Mouse (Mus musculus) stomach, embryonic 16.5 days (tissue): Measurements from ENCODE around the gene Ciart. TPM values are rescaled to one million over a fixed set of nuclear protein-coding genes. Genes with fewer than 3 reads are reported as not detected.
A peak's percentile ranks its signal among the peaks of the same experiment; 100 is the strongest.
"Not testable (repeated sequence)": the region's sequence is repeated elsewhere in the genome, so short reads cannot be mapped to it uniquely, and the experiment has no call there.

ENCODE experiments used
- ATAC-seq: fragments of 200-750 bp; cut with Nextera tagmentation; 2 replicates; pipeline ENCODE4 v1.8.0; 2017; ENCODE audit warnings: moderate number of reproducible peaks, moderate TSS enrichment; ENCODE audit not compliant: insufficient read depth, low FRiP score
- H3K27ac ChIP-seq: fragments of 300-500 bp; sonication (generic); 2 replicates; pipeline ENCODE4 v1.5.1; 2014; ENCODE audit warnings: low read length
- H3K27me3 ChIP-seq: fragments of 300-500 bp; sonication (generic); 2 replicates; pipeline ENCODE4 v1.6.1; 2014; ENCODE audit warnings: low read length, control low read depth, mixed read lengths; ENCODE audit not compliant: control insufficient read depth, insufficient read depth
- H3K36me3 ChIP-seq: fragments of 300-500 bp; sonication (generic); 2 replicates; pipeline ENCODE4 v1.6.1; 2014; ENCODE audit warnings: low read length; ENCODE audit not compliant: control insufficient read depth, insufficient read depth
- H3K4me1 ChIP-seq: fragments of 300-500 bp; sonication (generic); 2 replicates; pipeline ENCODE4 v1.6.1; 2014; ENCODE audit warnings: low read length, control low read depth, mixed read lengths; ENCODE audit not compliant: control insufficient read depth, insufficient read depth
- H3K4me2 ChIP-seq: fragments of 300-500 bp; sonication (generic); 2 replicates; pipeline ENCODE4 v1.6.1; 2014; ENCODE audit warnings: low read depth, low read length, mixed read lengths
- H3K4me3 ChIP-seq: fragments of 300-500 bp; sonication (generic); replicated peaks from 2 replicates; pipeline ENCODE4 v1.5.1; 2014; ENCODE audit warnings: mild to moderate bottlenecking, low read length
- H3K9ac ChIP-seq: fragments of 300-500 bp; sonication (generic); 2 replicates; pipeline ENCODE4 v1.6.1; 2014; ENCODE audit warnings: low read length
- H3K9me3 ChIP-seq: fragments of 300-500 bp; sonication (generic); replicated peaks from 2 replicates; pipeline ENCODE4 v1.6.1; 2016; ENCODE audit warnings: low read length, control low read depth; ENCODE audit not compliant: control insufficient read depth
- WGBS: fragments of 180-500 bp; shearing (Covaris S2); extraction: QIAGEN DNeasy Blood & Tissue Kit; methylation state at CpG from one replicate; pipeline ENCODE4 v1.1.7; 2014; 5-methylcytosine and 5-hydroxymethylcytosine counted together
- polyA plus RNA-seq: library from polyadenylated mRNA; unstranded; fragments of >200 nt; fragmentation: Nextera tagmentation; extraction: Ambion mirVana; gene quantifications from 2 replicates; pipeline ENCODE4 v1.2.1, GENCODE M21; 2015

Ciart gene
- polyA plus RNA-seq, 1 experiment from 2014 or later: 5.2 TPM

DNA sequence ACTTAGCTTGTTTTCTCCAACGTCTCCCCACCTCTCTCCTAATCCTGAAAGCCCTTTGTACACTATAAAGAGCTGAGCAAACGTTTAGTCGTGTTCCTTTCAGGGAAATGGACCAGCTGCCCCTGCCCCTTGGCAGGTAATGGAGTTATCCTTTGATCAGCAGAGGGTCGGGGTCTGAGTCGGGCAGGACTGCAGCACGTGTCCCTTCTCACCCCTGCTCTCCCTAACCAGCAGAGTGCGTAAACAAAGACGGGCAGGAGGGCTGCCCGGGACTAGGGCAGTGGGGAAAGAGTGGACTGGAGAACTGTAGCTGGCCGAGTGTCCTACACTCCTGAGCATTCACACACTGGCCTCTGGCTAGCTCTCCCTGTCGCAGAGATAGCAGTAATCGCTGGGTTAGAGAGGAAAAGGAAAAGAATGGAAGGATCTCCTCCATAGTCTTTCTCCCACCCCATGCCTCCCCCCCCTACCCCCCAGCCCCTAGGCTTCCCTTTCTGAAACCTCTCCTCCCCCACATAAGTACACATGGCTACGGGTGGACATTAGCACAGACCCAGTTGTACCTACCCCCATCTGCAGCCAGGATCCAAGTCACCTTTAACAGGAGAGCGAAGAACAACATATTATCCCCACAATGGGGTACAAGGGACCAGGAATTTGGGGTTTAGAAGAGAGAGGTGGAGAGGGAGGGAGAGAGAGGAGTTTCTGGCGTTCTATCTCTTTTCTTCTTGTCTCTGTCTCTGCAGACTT, 21.9 kb upstream of the Ciart start:
- Histone ChIP-seq H3K9ac (0 out of 2 replicates have a peak overlapping the region, but pooled peaks have one; percentile 41), H3K27me3 (no peaks in the 10 kb centered on the region), H3K27ac (no peak overlapping the region), H3K9me3 (no peaks in the 10 kb centered on the region), H3K36me3 (no peaks in the 10 kb centered on the region), H3K4me2 (peak overlapping the region; percentile 61), H3K4me3 (no peak overlapping the region; the same call in 1 of the 2 replicates), H3K4me1 (peaks cover 17% of the 10 kb centered on the region)
- 0 out of 2 replicates have a peak, but pooled peaks have one; percentile 23 for ATAC-seq
- WGBS: 6% methylated on average over 15 of the region's 15 CpGs

DNA sequence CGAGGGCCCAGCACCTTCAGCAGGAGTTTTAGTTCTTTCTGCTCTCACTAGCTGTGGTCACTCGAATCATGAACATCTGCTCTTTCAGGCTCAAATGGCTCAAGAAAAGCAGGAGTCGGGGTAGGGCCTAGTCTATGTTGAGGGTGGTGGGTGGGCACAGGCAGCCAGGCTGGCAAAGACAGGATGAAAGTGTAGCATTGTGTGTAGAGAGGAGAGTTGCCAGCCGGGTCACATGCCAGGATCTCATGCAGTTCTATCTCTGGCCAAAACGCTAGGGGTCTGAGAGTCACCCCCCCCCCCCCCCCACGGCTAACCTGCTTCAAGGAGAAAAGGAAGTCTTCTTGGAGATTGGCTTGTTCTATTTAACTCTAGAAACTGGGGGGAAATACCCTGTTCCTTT, 20.6 kb upstream of the Ciart start:
- WGBS: 34% methylated on average over 6 of the region's 6 CpGs
- no peaks in the 10 kb centered on the region for H3K27me3 ChIP-seq
- H3K36me3 ChIP-seq: no peaks in the 10 kb centered on the region
- H3K4me3 ChIP-seq: no peak overlapping the region
- no peak overlapping the region for H3K4me2 ChIP-seq
- no peak for ATAC-seq
- no peaks in the 10 kb centered on the region for H3K9me3 ChIP-seq
- no peak overlapping the region for H3K27ac ChIP-seq
- peaks cover 17% of the 10 kb centered on the region for H3K4me1 ChIP-seq
- H3K9ac ChIP-seq: no peak overlapping the region

DNA sequence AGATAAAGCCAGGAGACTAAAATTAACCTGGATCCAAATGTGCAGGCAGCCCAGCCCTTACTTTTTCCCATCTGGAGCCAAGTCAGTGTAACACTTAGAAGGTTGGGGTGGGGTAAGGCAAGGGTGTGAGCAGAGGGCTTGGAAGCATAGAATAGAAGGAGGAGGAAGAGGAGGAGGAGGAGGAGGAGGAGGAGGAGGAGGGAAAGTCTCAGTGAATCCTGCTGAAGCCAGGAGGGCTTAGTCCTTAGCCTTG, 20.2 kb upstream of the Ciart start:
- no peak for ATAC-seq
- Histone ChIP-seq H3K4me2 (no peak overlapping the region), H3K36me3 (no peaks in the 10 kb centered on the region), H3K9ac (no peak overlapping the region), H3K4me3 (no peak overlapping the region), H3K4me1 (peaks cover 17% of the 10 kb centered on the region), H3K27ac (no peak overlapping the region), H3K9me3 (no peaks in the 10 kb centered on the region), H3K27me3 (no peaks in the 10 kb centered on the region)

DNA sequence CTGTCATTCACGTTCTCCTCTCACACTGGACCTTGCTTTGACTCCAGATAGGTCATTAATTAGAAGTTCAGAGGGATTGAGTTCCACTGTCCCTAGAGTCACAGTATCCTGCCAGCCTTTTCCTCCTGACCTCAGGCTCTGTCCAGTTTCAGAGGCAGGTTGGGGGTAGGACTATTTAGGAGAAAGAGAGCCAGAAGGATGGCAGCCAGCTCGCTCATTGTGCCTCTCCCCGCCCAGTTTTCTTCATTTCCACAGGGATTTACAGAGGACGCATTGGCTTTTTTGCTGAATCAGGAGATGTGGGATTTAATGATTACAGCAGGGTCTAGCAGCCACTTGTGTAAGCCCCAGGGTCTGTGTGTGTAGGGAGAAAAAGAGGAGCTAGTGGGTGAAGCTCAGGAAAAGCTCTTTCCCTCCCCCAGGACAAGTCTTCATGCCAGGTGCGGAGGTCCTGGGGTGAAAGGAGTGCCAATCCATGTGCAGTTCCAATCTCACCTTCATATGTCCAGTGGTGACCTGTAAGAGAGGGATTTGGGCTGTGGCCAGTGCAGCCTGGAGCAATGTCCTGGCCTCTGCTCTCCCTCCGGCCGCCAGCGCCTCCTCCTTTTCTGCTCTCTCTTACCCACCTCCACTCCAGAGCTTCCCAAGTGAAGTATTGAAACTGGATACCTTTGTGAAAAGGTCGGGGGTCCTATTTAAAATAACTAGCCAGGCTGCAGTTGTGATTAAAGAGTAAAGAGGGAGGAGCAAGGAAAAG, 19.7 kb upstream of the Ciart start:
- H3K9me3 ChIP-seq: no peaks in the 10 kb centered on the region
- no peak overlapping the region for H3K4me3 ChIP-seq
- H3K9ac ChIP-seq: no peak overlapping the region
- peaks cover 14% of the 10 kb centered on the region for H3K4me1 ChIP-seq
- H3K27me3 ChIP-seq: no peaks in the 10 kb centered on the region
- H3K4me2 ChIP-seq: no peak overlapping the region
- no peak for ATAC-seq
- no peak overlapping the region for H3K27ac ChIP-seq
- H3K36me3 ChIP-seq: no peaks in the 10 kb centered on the region
- WGBS: 53% methylated on average over 9 of the region's 9 CpGs

DNA sequence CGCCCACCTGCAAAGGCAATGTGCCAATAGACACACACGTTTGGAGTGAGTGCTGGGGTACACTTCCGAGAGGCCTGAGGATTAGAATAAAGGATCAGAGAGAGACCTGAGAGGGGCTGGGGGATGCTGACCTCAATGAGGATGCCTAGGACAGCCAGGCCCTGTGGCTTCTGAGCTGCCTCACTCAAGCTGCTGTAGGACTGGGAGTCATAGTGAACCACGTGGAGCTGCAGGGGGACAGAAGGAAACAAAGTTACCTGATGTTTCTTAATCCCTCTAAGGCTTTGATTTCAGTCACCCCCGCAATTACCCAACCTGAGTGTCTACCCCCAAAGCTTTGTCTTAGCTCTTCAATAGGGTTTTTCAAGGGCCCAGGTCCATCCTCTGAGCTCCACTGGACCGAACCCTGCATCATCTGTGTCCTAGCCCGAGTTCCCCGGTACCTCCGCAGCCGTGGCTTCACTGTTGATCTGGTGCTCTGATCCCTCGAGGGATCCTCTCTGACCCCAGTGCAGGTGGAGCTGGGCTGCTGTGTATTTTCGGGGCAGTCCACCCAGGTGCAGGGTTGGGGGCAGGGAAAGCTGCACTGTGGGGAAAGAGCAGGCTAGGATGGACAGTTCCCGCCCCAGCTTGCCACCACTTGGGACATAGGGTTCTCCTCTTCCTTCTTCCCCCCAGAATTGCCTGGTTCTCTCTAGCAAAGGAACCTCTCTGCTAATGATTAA, 17.9 kb upstream of the Ciart start:
- peaks cover 6% of the 10 kb centered on the region for H3K4me1 ChIP-seq
- no peak overlapping the region for H3K9ac ChIP-seq
- H3K9me3 ChIP-seq: no peaks in the 10 kb centered on the region
- WGBS: 64% methylated on average over 13 of the region's 13 CpGs
- H3K27ac ChIP-seq: no peak overlapping the region
- ATAC-seq: no peak
- no peaks in the 10 kb centered on the region for H3K36me3 ChIP-seq
- no peak overlapping the region for H3K4me2 ChIP-seq
- H3K4me3 ChIP-seq: no peak overlapping the region
- H3K27me3 ChIP-seq: no peaks in the 10 kb centered on the region

DNA sequence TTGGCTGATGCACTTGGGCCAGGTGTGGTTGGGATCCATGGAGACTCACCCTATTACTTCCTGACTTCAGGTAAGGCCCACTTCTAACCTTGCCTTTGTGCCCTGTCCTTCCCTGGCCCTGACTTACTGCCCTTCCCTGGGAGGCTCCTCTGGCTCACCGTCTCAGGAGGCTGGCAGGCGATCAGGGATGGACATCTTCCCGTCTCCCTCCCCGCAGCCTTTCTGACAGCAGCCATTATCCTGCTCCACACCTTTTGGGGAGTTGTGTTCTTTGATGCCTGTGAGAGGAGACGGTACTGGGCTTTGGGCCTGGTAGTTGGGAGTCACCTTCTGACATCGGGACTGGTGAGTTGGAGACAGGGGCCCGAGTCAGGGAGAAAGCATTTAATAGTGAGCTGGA, 13.4 kb upstream of the Ciart start:
- not testable (repeated sequence) for H3K9ac ChIP-seq, H3K4me3 ChIP-seq, ATAC-seq, H3K27me3 ChIP-seq, H3K27ac ChIP-seq, H3K9me3 ChIP-seq, H3K36me3 ChIP-seq
- 0 out of 2 replicates have a peak overlapping the region, but pooled peaks have one; percentile 59 for H3K4me2 ChIP-seq
- H3K4me1 ChIP-seq: peaks cover 12% of the 10 kb centered on the region
- 84% methylated on average over 7 of the region's 7 CpGs for WGBS

DNA sequence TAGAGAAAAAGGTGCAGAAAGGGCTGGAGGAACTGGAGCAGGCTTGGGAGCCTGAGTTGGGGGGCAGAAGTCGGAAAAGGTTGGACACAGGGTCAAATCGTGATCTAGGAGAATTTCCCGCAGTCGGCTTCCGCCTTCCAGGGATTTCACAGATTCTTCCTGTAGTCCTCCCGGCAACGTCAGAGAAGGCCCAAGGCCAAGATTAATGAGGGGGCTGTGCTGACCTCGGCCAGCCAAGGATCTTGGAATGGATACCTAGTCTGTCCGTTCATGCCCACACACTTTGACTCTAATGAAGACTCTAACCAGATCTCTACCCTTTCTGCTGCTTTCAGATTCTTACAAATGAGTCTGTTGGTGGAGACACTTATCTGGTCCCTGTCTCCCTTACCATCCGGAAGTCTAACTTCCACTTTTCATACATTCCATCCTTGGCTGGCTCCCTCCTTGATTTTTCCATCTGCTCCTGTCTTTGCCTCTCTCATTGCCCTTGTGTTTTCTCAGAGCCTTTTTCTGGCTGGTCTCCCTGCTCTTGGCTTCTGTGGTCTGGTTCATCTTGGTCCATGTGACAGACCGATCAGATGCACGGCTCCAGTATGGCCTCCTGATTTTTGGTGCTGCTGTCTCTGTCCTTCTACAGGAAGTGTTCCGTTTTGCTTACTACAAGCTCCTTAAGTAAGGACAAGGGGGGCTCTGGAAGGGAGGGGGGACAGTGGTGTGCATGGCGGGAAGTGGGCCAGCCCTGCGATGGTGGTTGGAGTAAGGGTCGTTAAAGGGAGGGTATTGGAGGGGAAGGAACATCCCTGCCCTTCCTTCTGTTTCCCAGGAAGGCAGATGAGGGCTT, 12.5 kb upstream of the Ciart start:
- Histone ChIP-seq H3K36me3 (no peaks in the 10 kb centered on the region), H3K4me3 (peak overlapping the region; percentile 81), H3K4me1 (peaks cover 12% of the 10 kb centered on the region), H3K27ac (peak overlapping the region; percentile 82), H3K9ac (peak overlapping the region; percentile 86), H3K4me2 (peak overlapping the region; percentile 59), H3K27me3 (no peaks in the 10 kb centered on the region), H3K9me3 (no peaks in the 10 kb centered on the region)
- WGBS: 7% methylated on average over 16 of the region's 16 CpGs
- no peak for ATAC-seq

DNA sequence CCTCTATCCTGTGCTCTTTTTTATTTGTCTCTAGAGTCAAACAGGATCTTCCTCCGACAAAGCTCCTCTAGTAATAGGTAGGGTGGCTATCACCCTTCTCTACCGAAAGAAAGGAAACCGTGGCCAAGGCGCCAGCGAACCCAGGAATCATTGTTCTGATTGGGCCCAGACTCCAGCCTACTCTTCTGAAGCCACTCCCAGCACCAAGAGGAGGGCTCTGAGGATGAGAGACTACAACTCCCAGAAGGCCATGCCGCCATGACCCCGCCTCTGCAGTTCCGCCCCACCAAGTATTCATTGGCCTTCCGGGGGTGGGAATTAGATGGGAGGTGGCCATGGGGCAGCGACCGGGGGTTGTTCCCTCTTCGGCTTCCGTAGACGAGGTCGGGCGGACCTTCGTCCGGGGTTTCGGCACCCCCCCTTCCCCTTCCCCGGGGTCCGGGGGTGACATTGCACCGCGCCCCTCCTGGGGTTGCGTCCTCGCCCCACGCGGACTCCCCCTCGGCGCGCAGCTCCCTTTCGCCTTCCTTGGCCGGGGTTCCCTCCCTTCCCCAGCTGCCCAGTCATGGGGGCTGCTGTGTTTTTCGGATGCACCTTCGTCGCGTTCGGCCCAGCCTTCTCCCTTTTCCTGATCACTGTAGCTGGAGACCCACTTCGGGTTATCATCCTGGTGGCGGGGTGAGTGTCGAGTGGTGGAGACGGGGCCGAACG, 11.7 kb upstream of the Ciart start, which contains the start of gene Aph1a:
TSS of gene Aph1a (plus strand) at position 364 of the 711 bp plus-strand sequence.
- Histone ChIP-seq H3K27ac (peak within 1 kb of the TSS; percentile 86), H3K4me3 (peak within 1 kb of the TSS; percentile 81), H3K4me2 (peak within 1 kb of the TSS; percentile 59), H3K4me1 (peaks cover 12% of the 10 kb centered on the region), H3K9ac (peak within 1 kb of the TSS; percentile 86)
- H3K36me3 ChIP-seq, H3K27me3 ChIP-seq, H3K9me3 ChIP-seq: not testable (repeated sequence)
- ATAC-seq: peak; percentile 97
- under 1% methylated on average over 21 of the region's 43 CpGs for WGBS
